Mouse (Mus musculus) lung, adult 2 months (tissue): ENCODE measurements around the gene Gm11627. TPM values are rescaled to one million over a fixed set of nuclear protein-coding genes. Genes with fewer than 3 reads are reported as not detected.
A peak's percentile ranks its signal among the peaks of the same experiment; 100 is the strongest.

Experiments used
- DNase-seq: peaks from one replicate; pipeline ENCODE4 v3.0.0; 2022
- H3K4me1 ChIP-seq: fragments of 200-500 bp; 2 replicates; pipeline ENCODE4 v1.6.1; 2011; ENCODE audit warnings: low read length; ENCODE audit not compliant: control insufficient read depth, insufficient read depth
- H3K4me3 ChIP-seq: fragments of 200-500 bp; replicated peaks from 2 replicates; pipeline ENCODE3; 2011; ENCODE audit warnings: low read depth, mild to moderate bottlenecking, control low read depth, low read length; ENCODE audit errors: extremely low read depth
- CTCF ChIP-seq: fragments of 200-500 bp; IDR thresholded peaks from 2 replicates; pipeline ENCODE4 v1.5.1; 2011; ENCODE audit warnings: mild to moderate bottlenecking, low read length, control low read depth; ENCODE audit not compliant: insufficient read depth
- POLR2A ChIP-seq: fragments of 200-500 bp; IDR thresholded peaks from 2 replicates; pipeline ENCODE4 v1.6.1; 2011; ENCODE audit warnings: low read depth, mild to moderate bottlenecking, control low read depth, low read length, borderline replicate concordance; ENCODE audit errors: extremely low read depth
- WGBS: fragments of 180-500 bp; shearing (Covaris S2); methylation state at CpG from one replicate; pipeline ENCODE4 v1.1.7; 2018; 5-methylcytosine and 5-hydroxymethylcytosine counted together
- polyA plus RNA-seq: library from polyadenylated mRNA; depleted of rRNA; stranded (reverse); fragments of >200 nt; gene quantifications from 2 replicates; pipeline ENCODE4 v1.2.3, GENCODE M21; 2012

Gm11627 gene
- polyA plus RNA-seq, 1 experiment: 2.4 TPM

DNA sequence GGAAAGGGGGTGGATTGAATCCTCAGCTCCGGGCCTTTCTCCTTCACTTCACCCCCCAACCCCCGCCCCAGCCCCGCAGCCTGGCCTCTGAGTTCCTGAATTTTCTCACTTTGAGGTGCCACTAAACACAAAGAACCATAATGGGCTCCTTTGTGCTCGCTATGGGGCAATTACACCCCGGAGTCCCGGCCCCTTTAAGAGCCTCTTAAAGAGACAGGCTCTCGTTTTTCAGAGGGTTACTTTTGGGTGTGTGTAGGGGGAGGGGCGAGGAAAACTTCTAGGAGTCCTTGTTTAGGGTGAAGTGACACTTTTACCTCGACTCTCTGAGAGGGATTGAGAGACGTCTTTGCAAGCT lies 24.2 kb upstream of the Gm11627 start:
- no peak for TF ChIP-seq CTCF
- no peak for TF ChIP-seq POLR2A
- Histone ChIP-seq H3K4me1 (0 out of 2 replicates have a peak, but pooled peaks cover 4% of the 10 kb centered on the region), H3K4me3 (peak overlapping the region; percentile 54)
- DNase-seq: peak; percentile 52
- 1% methylated on average over 10 of the region's 10 CpGs for WGBS

DNA sequence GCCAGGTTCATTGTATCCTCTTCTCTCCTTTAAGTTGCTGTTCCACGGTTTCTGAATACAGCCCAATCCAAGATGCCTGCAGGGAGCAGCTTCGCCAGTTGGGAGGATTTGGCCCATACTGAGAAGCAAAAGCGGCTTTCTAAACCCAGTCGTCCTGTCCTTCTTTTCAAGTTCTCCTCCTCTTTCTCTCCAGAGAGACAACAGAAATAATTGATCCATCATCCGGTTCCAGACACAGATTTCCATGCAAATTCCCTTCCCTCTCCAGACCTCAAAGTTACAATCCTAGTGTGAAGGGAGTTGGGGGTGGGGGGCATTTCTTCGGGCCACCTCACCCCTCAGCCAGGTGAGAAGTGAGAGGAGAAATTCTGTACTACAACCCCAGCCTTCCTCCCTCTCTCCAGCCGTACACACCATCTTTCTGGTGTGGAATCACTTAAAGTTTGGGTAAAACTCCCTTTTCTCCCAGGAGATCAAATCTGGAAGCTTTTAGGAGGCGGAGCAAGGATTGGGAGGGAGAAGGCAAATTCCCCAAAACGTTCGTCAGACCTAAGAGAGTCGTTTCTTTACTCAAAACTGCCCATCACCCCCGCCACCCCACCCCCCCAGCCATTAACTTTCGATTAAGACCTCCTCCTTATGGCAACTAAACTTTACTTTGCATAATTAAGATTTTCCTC lies 23.7 kb upstream of the Gm11627 start:
- peak; percentile 14 for DNase-seq
- WGBS: 9% methylated on average over 13 of the region's 13 CpGs
- TF ChIP-seq CTCF (no peak), POLR2A (no peak)
- Histone ChIP-seq H3K4me3 (peak overlapping the region; percentile 54), H3K4me1 (0 out of 2 replicates have a peak, but pooled peaks cover 4% of the 10 kb centered on the region)

GRCm38 (mm10) chr11:102599912-102600311 lies 20.7 kb upstream of the Gm11627 start:
- 79% methylated on average over 3 of the region's 3 CpGs for WGBS
- TF ChIP-seq CTCF (peak; percentile 40; the same call in 1 of the 2 replicates), POLR2A (no peak)
- no peak overlapping the region for H3K4me3 ChIP-seq
- no peaks in the 10 kb centered on the region for H3K4me1 ChIP-seq
- DNase-seq: no peak

- no peak for DNase-seq
- 32% methylated on average over 4 of the region's 4 CpGs for WGBS
- Histone ChIP-seq H3K4me3 (no peak overlapping the region), H3K4me1 (no peaks in the 10 kb centered on the region)
- no peak for TF ChIP-seq CTCF
- no peak for TF ChIP-seq POLR2A
Measured at GRCm38 (mm10) chr11:102595341-102595820, 16.1 kb upstream of the Gm11627 start.

- Histone ChIP-seq H3K4me3 (no peak overlapping the region), H3K4me1 (no peaks in the 10 kb centered on the region)
- 91% methylated on average over 3 of the region's 3 CpGs for WGBS
- TF ChIP-seq POLR2A: no peak
- TF ChIP-seq CTCF: no peak
- DNase-seq: no peak
Measured at GRCm38 (mm10) chr11:102587554-102587953, 8.3 kb upstream of the Gm11627 start.

- no peak for TF ChIP-seq CTCF
- TF ChIP-seq POLR2A: no peak
- Histone ChIP-seq H3K4me1 (peaks cover 6% of the 10 kb centered on the region; the same call in 1 of the 2 replicates), H3K4me3 (no peak overlapping the region)
- DNase-seq: no peak
- 94% methylated on average over 4 of the region's 4 CpGs for WGBS
Measured at GRCm38 (mm10) chr11:102586445-102587130, 7.3 kb upstream of the Gm11627 start.

- no peak for DNase-seq
- peaks cover 7% of the 10 kb centered on the region; the same call in 1 of the 2 replicates for H3K4me1 ChIP-seq
- TF ChIP-seq POLR2A (no peak), CTCF (no peak)
- H3K4me3 ChIP-seq: no peak overlapping the region
- 23% methylated on average over 5 of the region's 5 CpGs for WGBS
Measured at GRCm38 (mm10) chr11:102582736-102583135, 3.5 kb upstream of the Gm11627 start.

DNA sequence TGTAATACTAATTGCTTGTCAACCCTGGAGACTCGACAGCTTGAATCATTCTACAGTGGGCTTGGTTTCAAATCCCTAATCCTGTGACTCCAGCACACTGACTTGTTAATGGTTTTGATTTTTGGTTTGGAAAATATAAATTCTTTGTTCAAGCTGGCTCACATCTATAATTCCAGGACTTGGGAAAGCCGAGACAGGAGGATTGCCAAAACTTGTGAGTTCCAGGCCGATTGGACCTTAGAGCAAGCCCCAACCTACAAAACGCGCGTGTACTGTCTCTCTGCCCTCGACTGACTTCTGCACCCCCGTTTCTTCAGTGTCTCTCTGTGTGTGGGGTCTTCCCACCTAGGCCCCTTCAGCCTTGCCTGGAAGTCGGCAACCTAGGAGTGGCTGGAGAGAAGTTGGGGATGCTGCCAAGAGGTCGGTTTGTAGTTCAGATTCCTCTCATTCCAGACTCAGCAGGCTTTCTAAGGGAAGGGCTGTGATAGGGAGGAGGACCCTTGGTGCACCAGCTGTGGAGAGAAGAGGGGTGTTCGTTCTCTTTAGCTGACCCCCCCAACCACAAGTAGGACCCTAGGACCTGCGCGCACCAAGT lies 2.9 kb upstream of the Gm11627 start:
- no peak overlapping the region for H3K4me3 ChIP-seq
- WGBS: 27% methylated on average over 13 of the region's 13 CpGs
- H3K4me1 ChIP-seq: peaks cover 7% of the 10 kb centered on the region; the same call in 1 of the 2 replicates
- DNase-seq: no peak
- TF ChIP-seq POLR2A (no peak), CTCF (no peak)

GRCm38 (mm10) chr11:102581281-102582015 lies 2.2 kb upstream of the Gm11627 start:
- no peak for TF ChIP-seq CTCF
- no peak for TF ChIP-seq POLR2A
- H3K4me1 ChIP-seq: peaks cover 7% of the 10 kb centered on the region; the same call in 1 of the 2 replicates
- DNase-seq: no peak
- H3K4me3 ChIP-seq: no peak overlapping the region
- WGBS: 40% methylated on average over 11 of the region's 11 CpGs
